Mouse (Mus musculus) megakaryocyte, embryonic 14.5 days (primary cell): ENCODE results near the gene Kcnip1. TPM values are rescaled to one million over a fixed set of nuclear protein-coding genes. Genes with fewer than 3 reads are reported as not detected.

Experiments used
- H3K27me3 ChIP-seq: replicated peaks from 2 replicates; pipeline ENCODE3; 2012; ENCODE audit warnings: inconsistent platforms
- H3K36me3 ChIP-seq: replicated peaks from 2 replicates; pipeline ENCODE3; 2012; ENCODE audit warnings: low read length, inconsistent platforms, mixed read lengths
- H3K4me1 ChIP-seq: 2 replicates; pipeline ENCODE4 v1.6.1; 2012; ENCODE audit warnings: inconsistent platforms
- H3K4me3 ChIP-seq: replicated peaks from 2 replicates; pipeline ENCODE3; 2012; ENCODE audit warnings: moderate library complexity, mild to moderate bottlenecking, inconsistent platforms
- H3K9me3 ChIP-seq: 2 replicates; pipeline ENCODE4 v1.6.1; 2012; ENCODE audit warnings: inconsistent platforms
- FLI1 ChIP-seq: IDR thresholded peaks from 2 replicates; pipeline ENCODE4 v1.6.1; 2012; ENCODE audit warnings: low read length, inconsistent platforms, mixed read lengths
- GATA1 ChIP-seq: IDR thresholded peaks from 3 replicates; pipeline ENCODE4 v1.6.1; 2012; ENCODE audit warnings: mixed read lengths, low read length, inconsistent platforms, borderline replicate concordance
- polyA plus RNA-seq: library from polyadenylated mRNA; stranded (reverse); fragments of >175 nt; gene quantifications from 2 replicates; pipeline ENCODE4 v1.2.3, GENCODE M21; 2012; ENCODE audit warnings: low replicate concordance; ENCODE audit not compliant: insufficient read depth

Kcnip1 gene
- polyA plus RNA-seq, 1 experiment = not detected

GRCm38 (mm10) chr11:33861823-33862222 is 131.1 kb downstream of the Kcnip1 start:
- no peak for TF ChIP-seq GATA1
- no peak for TF ChIP-seq FLI1
- Histone ChIP-seq H3K4me3 (no peak overlapping the region), H3K36me3 (no peaks in the 10 kb centered on the region), H3K9me3 (peaks cover 2% of the 10 kb centered on the region; the same call in 1 of the 2 replicates), H3K4me1 (no peaks in the 10 kb centered on the region; the same call in 1 of the 2 replicates), H3K27me3 (peaks cover 4% of the 10 kb centered on the region)

DNA sequence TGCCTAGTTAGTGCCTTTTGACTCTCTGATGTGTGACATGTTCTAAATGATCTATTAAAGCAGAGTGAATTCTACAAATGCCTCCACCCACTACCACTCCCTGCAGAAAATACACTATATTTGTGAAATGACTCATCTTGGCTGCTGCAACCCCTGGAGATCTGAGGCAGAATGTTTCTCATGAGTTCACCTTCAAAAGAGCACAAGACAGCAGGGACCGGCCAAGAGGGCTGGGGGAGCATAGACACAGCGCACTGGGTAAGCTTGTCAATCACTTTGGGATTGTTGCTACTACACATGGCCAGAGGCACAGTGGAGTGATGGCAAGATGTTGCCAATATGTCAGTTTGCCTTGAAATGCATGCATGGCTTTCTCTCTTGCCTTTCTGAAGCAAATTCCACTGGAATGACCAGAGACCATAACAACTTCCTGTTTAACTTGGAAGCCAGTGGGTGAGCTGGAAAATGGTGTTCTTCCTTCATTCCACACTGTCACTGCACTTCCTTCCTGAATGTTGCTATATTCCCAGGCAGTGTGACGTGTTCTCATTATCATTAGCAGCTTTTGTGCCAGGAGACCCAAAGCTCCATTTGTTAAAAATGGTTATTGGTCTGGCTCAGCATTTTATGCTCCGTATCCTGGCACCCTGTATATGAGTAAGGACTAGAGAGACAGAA is 131.9 kb downstream of the Kcnip1 start:
- peaks cover 4% of the 10 kb centered on the region for H3K27me3 ChIP-seq
- TF ChIP-seq FLI1 (no peak), GATA1 (no peak)

DNA sequence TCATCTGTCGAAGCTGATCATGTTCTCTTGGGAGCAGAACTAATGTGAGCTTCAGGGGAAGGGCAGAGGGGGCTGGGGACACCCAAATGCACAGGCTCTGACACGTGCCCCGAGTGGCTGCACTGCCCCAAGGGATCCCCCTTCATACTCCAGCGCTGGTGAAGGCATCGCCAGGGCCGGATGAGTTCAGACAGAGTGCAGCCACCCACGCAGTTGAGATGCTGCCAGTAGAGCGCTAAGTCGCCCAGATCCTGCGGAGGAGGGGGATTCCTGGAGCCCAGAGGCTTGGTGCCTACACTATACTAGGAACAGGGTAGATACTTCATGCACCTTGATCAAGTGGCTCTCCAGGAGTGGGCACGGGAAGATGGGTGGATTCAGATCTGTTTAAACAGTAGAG is 143.3 kb downstream of the Kcnip1 start:
- Histone ChIP-seq H3K36me3 (no peaks in the 10 kb centered on the region), H3K4me1 (no peaks in the 10 kb centered on the region), H3K27me3 (peaks cover 21% of the 10 kb centered on the region), H3K9me3 (no peaks in the 10 kb centered on the region), H3K4me3 (no peak overlapping the region)
- no peak for TF ChIP-seq GATA1
- no peak for TF ChIP-seq FLI1

More for the DNA sequence above, 131.9 kb downstream of the Kcnip1 start:
- Histone ChIP-seq H3K4me3 (no peak overlapping the region), H3K4me1 (no peaks in the 10 kb centered on the region; the same call in 1 of the 2 replicates), H3K9me3 (peaks cover 2% of the 10 kb centered on the region; the same call in 1 of the 2 replicates), H3K36me3 (no peaks in the 10 kb centered on the region)

- no peak overlapping the region for H3K4me3 ChIP-seq
- peaks cover 28% of the 10 kb centered on the region for H3K27me3 ChIP-seq
- no peaks in the 10 kb centered on the region for H3K4me1 ChIP-seq
- H3K36me3 ChIP-seq = no peaks in the 10 kb centered on the region
- TF ChIP-seq GATA1 = no peak
- TF ChIP-seq FLI1 = no peak
- H3K9me3 ChIP-seq = no peaks in the 10 kb centered on the region
Observed at GRCm38 (mm10) chr11:33848685-33849084, 144.3 kb downstream of the Kcnip1 start.

- peaks cover 48% of the 10 kb centered on the region for H3K27me3 ChIP-seq
- no peaks in the 10 kb centered on the region for H3K36me3 ChIP-seq
- H3K9me3 ChIP-seq = no peaks in the 10 kb centered on the region
- no peaks in the 10 kb centered on the region for H3K4me1 ChIP-seq
- no peak overlapping the region for H3K4me3 ChIP-seq
- TF ChIP-seq GATA1 (no peak), FLI1 (no peak)
Observed at GRCm38 (mm10) chr11:33845931-33846330, 147.0 kb downstream of the Kcnip1 start.

- Histone ChIP-seq H3K4me3 (no peak overlapping the region), H3K4me1 (no peaks in the 10 kb centered on the region), H3K27me3 (peaks cover 51% of the 10 kb centered on the region), H3K9me3 (no peaks in the 10 kb centered on the region), H3K36me3 (no peaks in the 10 kb centered on the region)
- TF ChIP-seq FLI1 (no peak), GATA1 (no peak)
Observed at GRCm38 (mm10) chr11:33843294-33843864, 149.6 kb downstream of the Kcnip1 start.

- Histone ChIP-seq H3K9me3 (no peaks in the 10 kb centered on the region), H3K27me3 (peaks cover 30% of the 10 kb centered on the region), H3K4me1 (no peaks in the 10 kb centered on the region), H3K36me3 (no peaks in the 10 kb centered on the region), H3K4me3 (no peak overlapping the region)
- TF ChIP-seq FLI1 = no peak
- TF ChIP-seq GATA1 = no peak
Observed at GRCm38 (mm10) chr11:33839049-33839448, 153.9 kb downstream of the Kcnip1 start.

GRCm38 (mm10) chr11:33829774-33830173 is 163.2 kb downstream of the Kcnip1 start:
- no peak for TF ChIP-seq FLI1
- TF ChIP-seq GATA1 = no peak
- H3K4me3 ChIP-seq = no peak overlapping the region
- no peaks in the 10 kb centered on the region for H3K9me3 ChIP-seq
- no peaks in the 10 kb centered on the region for H3K36me3 ChIP-seq
- no peaks in the 10 kb centered on the region for H3K4me1 ChIP-seq
- H3K27me3 ChIP-seq = no peaks in the 10 kb centered on the region

DNA sequence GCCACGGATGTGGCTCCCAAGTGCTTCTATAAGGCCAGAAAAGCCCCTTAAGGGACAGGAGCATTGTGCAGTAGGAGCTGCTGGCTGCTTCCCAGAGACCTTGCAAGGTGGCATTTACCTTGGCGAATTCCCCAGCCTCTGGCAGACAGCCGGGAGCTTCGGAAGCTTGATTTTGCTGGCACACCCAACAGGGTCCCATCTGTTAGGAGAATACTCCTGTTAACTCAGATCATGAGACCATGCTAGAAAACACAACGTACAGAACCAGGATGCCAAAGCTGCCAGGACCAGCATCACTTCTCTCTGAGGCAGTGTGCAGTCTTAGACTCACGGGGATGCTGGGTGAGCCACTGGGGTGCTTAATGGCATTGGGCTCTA is 165.1 kb downstream of the Kcnip1 start:
- no peaks in the 10 kb centered on the region for H3K36me3 ChIP-seq
- H3K4me1 ChIP-seq = no peaks in the 10 kb centered on the region

DNA sequence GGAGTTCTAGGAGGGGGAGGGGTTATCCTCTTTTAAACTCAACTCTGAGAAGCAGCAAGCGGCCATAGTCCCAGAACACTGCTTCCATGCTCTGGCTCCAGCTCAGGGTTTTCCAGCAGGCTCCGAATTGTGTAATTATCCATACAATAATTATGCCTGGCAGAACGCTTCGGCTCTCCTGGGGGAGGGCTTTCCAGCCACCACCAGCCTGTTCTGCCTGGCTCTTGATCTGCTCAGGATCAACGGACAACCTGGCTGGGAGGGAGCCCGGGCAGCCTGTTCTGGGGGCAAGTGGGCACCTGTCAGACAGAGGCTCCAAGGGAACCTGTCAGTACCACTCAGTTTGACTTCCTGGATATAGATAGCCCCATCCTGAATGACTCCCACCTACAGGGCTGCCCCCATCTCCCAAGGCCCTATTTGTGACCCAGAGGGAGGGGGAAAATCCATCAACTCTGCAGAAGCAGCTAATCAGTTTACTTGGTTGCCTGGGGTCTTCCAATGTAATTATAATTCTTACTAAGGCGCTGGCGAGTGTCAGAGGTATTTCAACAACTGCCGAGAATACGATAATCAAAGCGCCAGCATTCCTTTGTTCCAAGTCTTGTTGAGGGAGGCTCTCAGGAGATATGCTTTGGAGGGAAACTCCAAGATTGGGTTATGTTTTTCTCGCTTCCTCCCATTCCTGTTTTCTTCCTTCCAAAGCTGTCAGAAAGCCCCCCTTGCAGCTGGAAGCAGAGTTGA is 165.7 kb downstream of the Kcnip1 start:
- H3K36me3 ChIP-seq = no peaks in the 10 kb centered on the region
- no peak overlapping the region for H3K4me3 ChIP-seq
- H3K27me3 ChIP-seq = no peaks in the 10 kb centered on the region
- no peaks in the 10 kb centered on the region for H3K4me1 ChIP-seq
- no peak for TF ChIP-seq FLI1
- TF ChIP-seq GATA1 = no peak
- no peaks in the 10 kb centered on the region for H3K9me3 ChIP-seq

More for the DNA sequence above, 165.1 kb downstream of the Kcnip1 start:
- no peak for TF ChIP-seq GATA1
- no peak for TF ChIP-seq FLI1
- no peaks in the 10 kb centered on the region for H3K9me3 ChIP-seq
- no peaks in the 10 kb centered on the region for H3K27me3 ChIP-seq
- no peak overlapping the region for H3K4me3 ChIP-seq
